Mouse (Mus musculus): ENCODE measurements around the gene Rras2.

The Rras2 gene

GRCm38 (mm10) chr7:114110500-114110899 lies 7.1 kb downstream of the Rras2 start:
- DNase-seq = no peak

GRCm38 (mm10) chr7:114105886-114106285 lies 11.7 kb downstream of the Rras2 start:
- no peak for DNase-seq

- DNase-seq = peak; percentile 57
Measured at GRCm38 (mm10) chr7:114103629-114104347, 13.8 kb downstream of the Rras2 start.

GRCm38 (mm10) chr7:114103152-114103551 lies 14.4 kb downstream of the Rras2 start:
- DNase-seq = no peak

- no peak for DNase-seq
Measured at GRCm38 (mm10) chr7:114102609-114103008, 15.0 kb downstream of the Rras2 start.

GRCm38 (mm10) chr7:114101412-114101811 lies 16.2 kb downstream of the Rras2 start:
- DNase-seq = no peak

GRCm38 (mm10) chr7:114093548-114094174 lies 23.9 kb downstream of the Rras2 start:
- no peak for DNase-seq

- DNase-seq = no peak
Measured at GRCm38 (mm10) chr7:114090892-114091545, 26.6 kb downstream of the Rras2 start.

GRCm38 (mm10) chr7:114090231-114090630 lies 27.4 kb downstream of the Rras2 start:
- no peak for DNase-seq

- no peak for DNase-seq
Measured at GRCm38 (mm10) chr7:114088918-114089317, 28.7 kb downstream of the Rras2 start.

GRCm38 (mm10) chr7:114087986-114088385 lies 29.6 kb downstream of the Rras2 start:
- DNase-seq = peak; percentile 58

- DNase-seq = no peak
Measured at GRCm38 (mm10) chr7:114087341-114087740, 30.2 kb downstream of the Rras2 start.

- DNase-seq = no peak
Measured at GRCm38 (mm10) chr7:114086021-114086710, 31.4 kb downstream of the Rras2 start.

- no peak for DNase-seq
Measured at GRCm38 (mm10) chr7:114083760-114084159, 33.8 kb downstream of the Rras2 start.

- no peak for DNase-seq
Measured at GRCm38 (mm10) chr7:114083088-114083487, 34.5 kb downstream of the Rras2 start.

GRCm38 (mm10) chr7:114081633-114082420 lies 35.8 kb downstream of the Rras2 start:
- no peak for DNase-seq

- no peak for DNase-seq
Measured at GRCm38 (mm10) chr7:114080250-114080649, 37.3 kb downstream of the Rras2 start.

- no peak for DNase-seq
Measured at GRCm38 (mm10) chr7:114079343-114079742, 38.2 kb downstream of the Rras2 start.

GRCm38 (mm10) chr7:114074595-114074994 lies 43.0 kb downstream of the Rras2 start:
- no peak for DNase-seq

GRCm38 (mm10) chr7:114074133-114074532 lies 43.4 kb downstream of the Rras2 start:
- DNase-seq = no peak

GRCm38 (mm10) chr7:114071851-114072616 lies 45.5 kb downstream of the Rras2 start:
- DNase-seq = no peak

GRCm38 (mm10) chr7:114071395-114071794 lies 46.2 kb downstream of the Rras2 start:
- DNase-seq = no peak
